In genomic region chr13:47194695-47195094, GRCm38 (mm10) we compare ENCODE assay signal across 8 mouse cellular contexts.
DNase-seq lines count a peak whose midpoint lies in the region; ATAC-seq and TF ChIP-seq lines count a peak whose summit lies in the region.

No protein-coding gene starts in this region.

- no peak for TF ChIP-seq CTCF in thymus, adult 2 months (IDR thresholded peaks at IDR 0.05; ENCODE audit: borderline replicate concordance, control insufficient read depth, extremely low read depth, insufficient read depth, low read length, poor library complexity)

- no peaks in the 10 kb centered on the region for H3K4me1 ChIP-seq in thymus, adult 2 months (replicated peaks; ENCODE audit: control insufficient read depth, insufficient read depth, low read length)
- peaks cover 36% of the 10 kb centered on the region for H3K4me1 ChIP-seq in liver, embryonic 13.5 days (replicated peaks)
- peaks cover 7% of the 10 kb centered on the region; the same call in 1 of the 2 replicates for H3K4me1 ChIP-seq in stomach, embryonic 14.5 days (ENCODE audit: control insufficient read depth, insufficient read depth, low read length)

- H3K9ac ChIP-seq in liver, embryonic 13.5 days: peak overlapping the region; percentile 53
- H3K9ac ChIP-seq in stomach, embryonic 14.5 days (replicated peaks; ENCODE audit: low read depth, low read length): no peak overlapping the region

- peak; percentile 30 to 37 for DNase-seq in cerebellum, adult 18-20 months
- no peak for DNase-seq in cerebellum, postnatal 4 days (ENCODE audit: low spot score in 2 of 2)
- no peak for DNase-seq in thymus, adult 2 months
- no peak for DNase-seq in thymus, postnatal 0 days (ENCODE audit: low spot score)
- peak; percentile 28 for DNase-seq in liver, embryonic 13.5 days
- no peak for DNase-seq in gastrocnemius, postnatal 4 days (ENCODE audit: low spot score in 2 of 2)
- DNase-seq in left cerebral cortex, postnatal 10 days (ENCODE audit: extremely low spot score in 1 of 2, low spot score in 2 of 2): no peak

- H3K9me3 ChIP-seq in liver, embryonic 13.5 days (replicated peaks): no peaks in the 10 kb centered on the region
- H3K9me3 ChIP-seq in stomach, embryonic 14.5 days (ENCODE audit: control insufficient read depth, low read depth, low read length): no peaks in the 10 kb centered on the region

- no peaks in the 10 kb centered on the region for H3K36me3 ChIP-seq in thymus, adult 2 months (ENCODE audit: control insufficient read depth, insufficient read depth, low read length)
- H3K36me3 ChIP-seq in liver, embryonic 13.5 days: no peaks in the 10 kb centered on the region
- H3K36me3 ChIP-seq in stomach, embryonic 14.5 days (ENCODE audit: control insufficient read depth, insufficient read depth, low read length): no peaks in the 10 kb centered on the region

- H3K27ac ChIP-seq in thymus, adult 2 months (ENCODE audit: control insufficient read depth, insufficient read depth, low read length): peak overlapping the region; percentile 15; the same call in 1 of the 2 replicates
- H3K27ac ChIP-seq in liver, embryonic 13.5 days: no peak overlapping the region
- H3K27ac ChIP-seq in stomach, embryonic 14.5 days (ENCODE audit: low read length): no peak overlapping the region

- WGBS in thymus, adult 2 months: 14% methylated on average over 11 of the region's 11 CpGs
- 7% methylated on average over 11 of the region's 11 CpGs for WGBS in liver, embryonic 13.5 days (ENCODE audit: insufficient replicate concordance)
- whole genome bisulfite sequencing in stomach, embryonic 14.5 days: 16% methylated on average over 11 of the region's 11 CpGs

- H3K27me3 ChIP-seq in thymus, adult 2 months (ENCODE audit: control insufficient read depth, insufficient read depth, low read length): peaks cover 7% of the 10 kb centered on the region
- H3K27me3 ChIP-seq in liver, embryonic 13.5 days: peaks cover 36% of the 10 kb centered on the region
- 0 out of 2 replicates have a peak, but pooled peaks cover 7% of the 10 kb centered on the region for H3K27me3 ChIP-seq in stomach, embryonic 14.5 days (ENCODE audit: control insufficient read depth, insufficient read depth, low read length)

- H3K4me3 ChIP-seq in thymus, adult 2 months (ENCODE audit: control insufficient read depth, insufficient read depth, low read length): peak overlapping the region; percentile 4; the same call in 1 of the 2 replicates
- peak overlapping the region; percentile 58 for H3K4me3 ChIP-seq in liver, embryonic 13.5 days (replicated peaks)
- peak overlapping the region; percentile 41 for H3K4me3 ChIP-seq in stomach, embryonic 14.5 days (ENCODE audit: low read depth, low read length)

- intact Hi-C loops in left cerebral cortex, postnatal 10 days (cut with DNase I): no loop called here

- ATAC-seq in liver, embryonic 13.5 days (ENCODE audit: low read depth): no peak
- no peak for ATAC-seq in stomach, embryonic 14.5 days (ENCODE audit: insufficient number of reproducible peaks, insufficient read depth, low FRiP score, low read depth)

- no peak for TF ChIP-seq POLR2A in thymus, adult 2 months (IDR thresholded peaks at IDR 0.05; ENCODE audit: control insufficient read depth, extremely low read depth, insufficient read depth, low read length, poor library complexity)

- peak overlapping the region; percentile 71 for H3K4me2 ChIP-seq in liver, embryonic 13.5 days
- H3K4me2 ChIP-seq in stomach, embryonic 14.5 days (replicated peaks; ENCODE audit: low read depth, low read length): peak overlapping the region; percentile 80

Comparison
In these comparisons a context has a peak if more than half of its experiments do, and no peak if none do; other contexts are left out.
1. DNase-seq: peak in cerebellum, adult 18-20 months (2 of 2) and liver, embryonic 13.5 days (single experiment); none in cerebellum, postnatal 4 days (0 of 2), thymus, adult 2 months (single experiment), thymus, postnatal 0 days (single experiment), gastrocnemius, postnatal 4 days (0 of 2) and left cerebral cortex, postnatal 10 days (0 of 2).
2. H3K4me3 ChIP-seq: peak in every context shown above with its lines; median percentile 58 in liver, embryonic 13.5 days; 41 in stomach, embryonic 14.5 days; 4 in thymus, adult 2 months.